Mouse (Mus musculus): ENCODE data around the gene Ssxb10. TPM values are rescaled to one million over a fixed set of nuclear protein-coding genes. Genes with fewer than 3 reads are reported as not detected.

Ssxb10 gene
- not detected for polyA plus RNA-seq (2017; shearing (Covaris generic))

GRCm38 (mm10) chrX:8327124-8327523, at the start of gene Ssxb10:
TSS of gene Ssxb10 (plus strand) at chrX:8327424.

GRCm38 (mm10) chrX:8366678-8367077, 39.5 kb downstream of the Ssxb10 start, which contains the start of gene Ssxb9:
TSS of gene Ssxb9 (plus strand) at chrX:8366978.

Other genes with a start within 250 kb of the Ssxb10 start
- 74.8 TPM for gene Was, start 236.9 kb upstream of the Ssxb10 start, polyA plus RNA-seq (2017; shearing (Covaris generic))
- gene Wdr13, start 194.5 kb upstream of the Ssxb10 start, polyA plus RNA-seq (2017; shearing (Covaris generic)): 36.5 TPM
- gene Rbm3, start 181.5 kb upstream of the Ssxb10 start, polyA plus RNA-seq (2017; shearing (Covaris generic)): 601 TPM
- 17.2 TPM for gene Tbc1d25, start 151.2 kb upstream of the Ssxb10 start, polyA plus RNA-seq (2017; shearing (Covaris generic))
- gene Ebp, start 133.9 kb upstream of the Ssxb10 start, polyA plus RNA-seq (2017; shearing (Covaris generic)): 156 TPM
- 0.16 TPM for gene Porcn, start 120.9 kb upstream of the Ssxb10 start, polyA plus RNA-seq (2017; shearing (Covaris generic))
- 25.7 TPM for gene Ftsj1, start 75.0 kb upstream of the Ssxb10 start, polyA plus RNA-seq (2017; shearing (Covaris generic))
- not detected for gene Slc38a5, start 56.3 kb upstream of the Ssxb10 start, polyA plus RNA-seq (2017; shearing (Covaris generic))
- gene Ssxb9, start 39.6 kb downstream of the Ssxb10 start, polyA plus RNA-seq (2017; shearing (Covaris generic)): not detected
- gene Ssxb1, start 85.9 kb downstream of the Ssxb10 start, polyA plus RNA-seq (2017; shearing (Covaris generic)): not detected
- not detected for gene Ssxb2, start 134.3 kb downstream of the Ssxb10 start, polyA plus RNA-seq (2017; shearing (Covaris generic))
- not detected for gene Gm14459, start 197.5 kb downstream of the Ssxb10 start, polyA plus RNA-seq (2017; shearing (Covaris generic))
- gene Ssxb6, start 220.8 kb downstream of the Ssxb10 start, polyA plus RNA-seq (2017; shearing (Covaris generic)): not detected

Measured in inflammation-experienced regulatory T-cells, adult 16 weeks (primary cell).